Mouse (Mus musculus) C2C12 (cell line): ENCODE measurements around the gene Ddx25.

Source experiments
- CTCF ChIP-seq: IDR thresholded peaks from one replicate; pipeline ENCODE4 v1.5.1; 2011; ENCODE audit not compliant: control insufficient read depth, insufficient read depth, insufficient read length
- MAX ChIP-seq: IDR thresholded peaks from one replicate; pipeline ENCODE4 v1.6.1; 2011; ENCODE audit warnings: mild to moderate bottlenecking, control low read depth
- USF1 ChIP-seq: IDR thresholded peaks from one replicate; pipeline ENCODE4 v1.6.1; 2011; ENCODE audit warnings: low read depth, mild to moderate bottlenecking, control low read depth, moderate library complexity

DNA sequence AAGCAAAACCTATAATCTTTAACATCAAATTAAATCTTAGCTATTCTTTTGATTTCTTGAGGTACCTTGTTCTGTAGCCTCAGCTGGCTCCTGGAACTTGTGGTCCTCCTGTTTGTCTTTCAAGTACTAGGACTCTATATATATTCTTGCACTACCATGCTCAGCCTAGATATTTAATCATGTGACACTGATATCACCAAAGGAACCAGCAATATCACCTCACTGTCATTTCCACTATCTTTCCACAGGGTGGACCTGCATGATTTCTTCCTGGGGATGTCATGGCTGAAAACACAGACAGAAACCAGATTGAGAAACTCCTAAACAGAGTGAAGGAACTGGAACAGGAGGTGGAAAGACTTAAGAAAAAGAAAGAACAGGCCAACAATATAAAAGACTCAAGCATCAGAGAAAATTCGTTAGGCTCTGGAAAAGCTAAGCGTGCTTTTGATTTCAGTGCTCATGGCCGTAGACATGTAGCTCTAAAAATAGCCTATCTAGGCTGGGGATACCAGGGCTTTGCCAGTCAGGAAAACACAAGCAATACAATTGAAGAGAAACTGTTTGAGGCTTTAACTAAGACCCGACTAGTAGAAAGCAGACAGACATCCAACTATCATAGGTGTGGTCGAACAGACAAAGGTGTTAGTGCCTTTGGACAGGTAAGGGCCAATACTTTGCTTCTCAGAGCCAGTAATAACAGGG is 6.4 kb upstream of the Ddx25 start:
- TF ChIP-seq CTCF (no peak), USF1 (no peak), MAX (no peak)
